Mouse (Mus musculus) naive thymus-derived CD4-positive, alpha-beta T cell, adult 2 months (primary cell): Measurements from ENCODE around the gene Kncn.

Experiments used
- DNase-seq: peaks from one replicate; pipeline ENCODE4 v3.0.0-alpha.2; 2011; ENCODE audit warnings: low read depth

Kncn gene

GRCm38 (mm10) chr4:115878828-115879227 lies 5.4 kb upstream of the Kncn start:
- DNase-seq, result no peak

GRCm38 (mm10) chr4:115881183-115881582 lies 3.0 kb upstream of the Kncn start:
- no peak for DNase-seq

- DNase-seq, result no peak
Observed at GRCm38 (mm10) chr4:115882195-115882594, 2.0 kb upstream of the Kncn start.

- no peak for DNase-seq
Observed at GRCm38 (mm10) chr4:115885846-115886245, 1.6 kb downstream of the Kncn start.

DNA sequence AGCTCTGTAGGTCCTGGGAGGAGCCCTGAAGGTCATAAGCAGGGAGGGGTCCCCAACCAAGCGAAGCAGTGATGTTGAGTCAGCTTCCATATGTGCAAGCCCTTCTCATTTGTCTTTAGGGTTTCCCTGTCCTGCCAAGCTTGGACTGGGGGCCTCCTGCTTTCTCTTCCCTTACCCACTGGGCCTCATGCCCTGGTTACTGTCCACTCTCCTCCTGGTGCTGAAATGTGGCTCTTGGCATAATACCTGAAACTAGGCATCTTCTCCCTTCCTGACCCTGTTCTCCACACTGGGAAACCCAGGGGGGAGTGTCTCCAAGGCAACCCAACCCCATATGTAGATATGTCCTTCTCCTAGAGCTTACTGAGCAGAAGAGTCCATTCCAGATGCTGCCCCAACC lies 2.7 kb downstream of the Kncn start:
- DNase-seq, result no peak

DNA sequence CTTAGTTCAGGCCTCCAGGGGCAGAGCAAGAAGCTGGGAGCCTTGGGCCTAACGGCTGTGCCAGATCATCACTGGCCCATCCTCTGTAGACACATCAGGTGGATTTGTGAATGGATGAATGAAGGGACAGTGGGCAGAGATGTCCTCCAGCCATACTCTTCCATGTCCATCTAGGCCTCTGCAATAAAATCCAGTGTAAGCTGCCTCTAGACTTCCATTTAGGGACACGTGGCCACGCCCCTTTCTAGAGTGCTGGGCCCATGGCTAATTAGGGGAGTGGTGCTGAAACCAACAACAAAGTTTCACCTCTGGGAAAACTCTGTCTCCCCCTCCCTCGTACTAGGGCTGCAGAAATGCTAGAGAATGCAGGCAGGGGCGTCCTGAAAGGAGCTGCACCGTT lies 5.9 kb downstream of the Kncn start:
- DNase-seq, result no peak

DNA sequence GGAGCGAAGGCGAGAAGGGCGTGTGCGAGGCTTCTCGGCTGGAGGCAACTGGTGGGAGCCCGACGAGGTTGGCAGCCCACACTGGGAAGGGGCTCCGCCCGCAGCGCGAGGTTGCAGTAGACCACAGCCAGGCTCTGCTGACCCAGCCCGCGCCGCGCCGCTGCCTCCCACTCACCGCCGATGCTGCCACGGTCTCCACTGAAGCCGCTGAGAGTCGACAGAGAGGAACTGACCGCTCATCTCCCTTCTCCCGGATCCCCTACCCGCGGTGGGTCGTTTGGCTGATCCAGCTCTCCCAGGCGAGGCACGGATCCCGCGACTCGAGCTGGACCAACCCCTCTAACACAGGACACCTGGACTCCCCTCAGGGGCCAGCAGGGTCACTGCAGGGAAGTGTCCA lies 6.4 kb downstream of the Kncn start, which contains the start of gene 6430628N08Rik:
TSS of gene 6430628N08Rik (plus strand) at position 113 of the 400 bp plus-strand sequence.
- no peak for DNase-seq

DNA sequence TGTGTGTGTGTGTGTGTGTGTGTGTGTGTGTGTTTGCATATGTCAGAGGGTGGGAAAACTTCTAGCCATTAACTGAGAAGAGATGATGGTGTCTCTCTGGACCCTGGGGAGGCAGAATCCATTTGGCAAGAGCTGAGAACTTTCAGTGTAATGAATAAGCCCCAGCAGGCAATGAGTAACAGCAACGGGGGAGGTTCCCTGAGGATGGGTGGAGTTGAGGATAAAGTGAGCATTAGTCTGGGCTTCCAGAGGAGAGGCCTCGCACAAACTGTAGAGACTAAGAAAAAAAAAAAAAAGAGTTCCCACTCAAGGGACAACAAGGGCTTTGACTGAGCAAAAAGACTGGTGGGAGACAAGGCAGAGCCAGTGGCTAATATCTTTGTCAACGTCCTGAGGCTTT lies 10.1 kb downstream of the Kncn start:
- DNase-seq, result no peak

DNA sequence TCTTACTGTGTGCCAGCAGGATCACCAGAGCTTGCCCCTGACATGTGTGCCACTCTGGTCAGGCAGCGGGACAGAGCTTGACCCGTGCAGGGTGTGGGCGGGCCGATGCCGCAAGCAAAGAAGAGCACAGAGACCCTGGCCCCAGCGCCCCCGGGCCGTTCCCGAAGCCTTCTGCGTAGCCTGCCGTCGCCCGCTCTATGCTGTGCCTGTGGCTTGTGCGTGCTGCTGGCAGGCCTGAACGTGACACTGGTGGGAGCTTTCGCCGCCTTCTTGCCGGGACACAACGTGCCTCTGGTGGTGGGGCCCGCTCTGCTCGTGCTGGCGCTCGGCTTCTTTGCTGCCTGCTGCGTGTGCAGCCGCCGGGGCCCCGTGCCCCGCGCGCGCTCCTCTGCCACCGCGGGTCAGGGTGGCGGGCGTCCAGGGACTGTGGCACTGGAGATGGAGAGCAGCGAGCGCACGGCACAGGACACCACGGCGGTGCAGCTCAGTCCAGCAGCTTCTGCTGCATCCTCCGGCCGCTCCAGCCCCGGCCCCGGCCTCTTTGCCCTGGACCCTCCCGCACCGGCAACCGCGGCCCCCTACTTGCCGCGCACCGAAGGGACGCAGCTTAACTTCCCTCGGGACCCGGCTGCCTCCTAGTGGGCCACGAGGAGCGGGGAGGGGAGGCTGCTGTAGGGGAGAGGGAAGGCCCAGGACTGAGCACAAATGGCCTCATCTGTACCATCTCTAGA lies 13.9 kb downstream of the Kncn start:
- no peak for DNase-seq

GRCm38 (mm10) chr4:115902816-115903215 lies 18.6 kb downstream of the Kncn start:
- peak; percentile 77 for DNase-seq

GRCm38 (mm10) chr4:115904375-115904774 lies 20.2 kb downstream of the Kncn start:
- DNase-seq, result no peak

DNA sequence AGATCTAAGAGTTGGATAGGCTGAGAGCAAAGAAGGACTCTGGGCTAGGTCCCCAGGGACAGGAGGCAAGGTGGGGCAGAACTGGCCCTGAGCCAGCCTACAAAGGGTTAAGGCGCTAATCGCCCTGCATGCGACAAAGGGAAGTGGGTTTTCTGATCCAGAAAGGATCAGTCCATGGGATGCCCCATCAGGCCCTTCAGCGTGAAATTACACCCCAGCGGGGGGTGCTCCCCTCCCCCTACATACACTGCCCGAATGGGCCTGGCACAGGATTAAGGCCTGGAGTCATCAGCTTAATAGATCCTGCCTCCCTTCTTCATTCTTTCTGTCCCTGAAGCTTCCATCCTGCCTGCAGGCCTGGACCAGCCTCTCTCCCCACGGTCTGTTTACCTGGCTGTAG lies 21.5 kb downstream of the Kncn start:
- DNase-seq, result no peak

DNA sequence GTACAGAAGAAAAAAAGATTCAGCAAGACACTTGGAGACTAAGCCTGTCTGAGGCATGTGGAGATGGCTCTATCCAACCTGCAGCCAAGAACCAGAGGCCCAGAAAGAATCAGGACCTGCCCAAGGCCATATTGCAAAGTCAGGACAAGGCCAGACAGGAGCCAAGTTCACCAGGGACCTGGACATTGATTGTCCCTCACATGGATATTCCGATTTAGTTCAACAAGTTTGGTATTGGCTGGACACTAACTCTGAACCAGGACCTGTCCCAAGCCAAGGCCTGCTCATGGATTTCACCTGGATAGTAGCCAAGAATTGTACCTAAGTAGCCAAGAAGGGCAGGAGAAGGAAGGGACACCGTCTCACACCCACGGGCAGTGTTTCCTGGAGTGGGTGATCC lies 22.6 kb downstream of the Kncn start:
- DNase-seq, result no peak

- no peak for DNase-seq
Observed at GRCm38 (mm10) chr4:115907994-115908393, 23.8 kb downstream of the Kncn start.

DNA sequence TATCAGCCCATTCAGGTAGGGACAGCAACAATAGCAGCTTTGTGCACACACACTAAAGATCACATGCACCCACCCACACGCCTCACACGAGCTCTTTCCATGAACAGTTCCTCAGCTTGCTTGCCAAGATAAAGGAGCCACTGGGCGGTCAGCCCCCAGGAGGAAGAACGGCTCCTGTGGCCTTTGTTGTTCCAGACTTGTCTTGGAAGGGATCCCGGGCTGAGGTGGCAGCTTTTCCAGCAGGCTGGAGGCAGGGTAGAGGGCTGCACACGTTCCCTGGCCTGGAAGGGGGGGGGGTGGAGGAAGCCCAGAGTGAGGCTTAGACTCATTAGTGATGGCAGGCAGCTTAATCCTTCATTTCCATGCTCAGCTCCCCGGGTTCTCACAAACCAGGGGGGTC lies 24.4 kb downstream of the Kncn start:
- no peak for DNase-seq

DNA sequence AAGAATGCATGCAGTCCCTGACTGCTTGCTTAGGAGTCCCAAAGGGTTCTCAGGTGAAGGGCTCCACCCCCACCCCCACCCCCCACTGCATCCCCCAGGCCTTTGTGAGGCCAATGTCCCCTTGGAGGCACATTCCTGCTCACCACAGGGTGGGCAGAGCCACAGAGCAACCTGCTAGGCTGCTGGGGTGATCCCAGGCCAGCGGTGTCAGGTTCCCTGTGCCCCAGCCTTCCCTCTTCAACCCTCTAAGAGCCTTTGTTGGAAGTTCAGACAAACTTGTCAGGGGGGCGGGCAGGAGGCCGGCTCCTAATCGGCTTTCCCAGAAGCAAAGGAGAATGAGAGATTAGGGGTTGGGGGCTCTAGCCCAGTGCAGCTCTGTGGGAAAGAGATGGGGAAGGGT lies 27.4 kb downstream of the Kncn start:
- DNase-seq, result no peak

GRCm38 (mm10) chr4:115919911-115920310 lies 35.7 kb downstream of the Kncn start:
- DNase-seq, result no peak

GRCm38 (mm10) chr4:115922688-115923087 lies 38.5 kb downstream of the Kncn start:
- DNase-seq, result no peak

DNA sequence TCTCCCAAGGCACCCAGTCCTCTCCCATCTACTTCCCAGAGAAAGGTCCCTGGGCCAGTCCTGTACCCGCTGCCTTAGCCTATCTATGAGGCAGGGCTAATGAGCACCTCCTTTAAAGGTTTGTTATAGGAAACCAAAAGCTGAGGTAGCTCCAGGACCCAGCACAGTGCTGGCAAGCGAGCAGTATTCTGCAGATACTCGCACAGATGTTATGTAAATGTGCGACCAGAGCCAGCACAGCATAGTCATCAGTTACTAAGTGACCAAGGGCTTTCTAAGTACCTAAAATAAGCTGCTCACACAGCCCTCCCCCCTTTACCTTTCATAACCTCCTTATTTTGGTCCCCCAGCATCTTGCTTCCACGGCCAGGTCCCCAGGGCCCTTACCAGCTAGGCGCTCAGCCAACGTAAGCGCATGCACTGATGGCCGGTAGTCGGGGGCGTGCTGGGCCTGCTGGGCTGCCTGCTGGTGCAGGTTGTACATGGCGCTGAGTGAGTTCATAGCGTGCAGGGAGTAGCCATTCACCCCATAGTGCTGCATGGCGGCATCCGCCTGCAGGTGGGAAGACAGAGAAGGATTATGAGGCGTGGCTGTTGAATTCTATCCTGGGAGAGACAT lies 39.2 kb downstream of the Kncn start:
- DNase-seq, result no peak

- DNase-seq, result no peak
Observed at GRCm38 (mm10) chr4:115927637-115928036, 43.4 kb downstream of the Kncn start.

GRCm38 (mm10) chr4:115931556-115932088 lies 47.4 kb downstream of the Kncn start:
- no peak for DNase-seq

DNA sequence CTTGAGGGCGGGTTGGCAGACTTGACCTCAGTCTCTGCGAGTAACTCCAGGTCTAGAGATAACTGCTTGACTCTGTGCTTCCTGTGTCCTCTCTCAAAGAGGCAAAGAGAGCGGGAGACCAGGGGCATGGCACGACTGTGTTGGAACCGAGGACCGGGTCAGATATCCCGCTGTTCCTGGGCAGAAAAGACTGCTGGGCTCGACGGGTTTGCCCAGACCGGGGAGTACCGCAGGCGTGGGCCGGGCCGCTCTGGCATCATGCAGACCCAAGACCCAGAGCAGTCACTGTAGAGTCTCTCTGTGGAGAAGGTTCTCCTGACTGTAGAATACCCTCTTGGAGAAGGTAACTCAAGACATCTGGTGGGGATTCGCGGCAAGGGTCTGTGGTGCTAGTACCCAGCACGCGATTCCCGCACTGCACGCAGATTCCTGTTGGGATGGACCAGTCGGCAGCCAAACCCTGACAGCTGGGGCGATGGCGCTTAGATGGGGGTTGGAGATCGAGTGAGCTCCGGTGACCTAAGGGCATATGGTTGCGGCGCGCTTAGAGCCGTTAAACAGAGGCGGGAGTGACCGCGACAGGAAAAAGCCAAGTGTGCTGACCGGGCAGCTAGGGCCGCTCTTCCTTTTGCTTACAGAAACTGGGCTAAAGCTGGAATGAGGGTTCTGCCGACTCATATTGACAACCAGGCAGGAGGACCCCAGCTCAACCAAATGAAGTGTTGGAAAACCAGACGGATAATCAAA lies 51.8 kb downstream of the Kncn start:
- no peak for DNase-seq

- DNase-seq, result no peak
Observed at GRCm38 (mm10) chr4:115936646-115937045, 52.4 kb downstream of the Kncn start.
